27 mouse cellular contexts compared by ENCODE assay signal in genomic region chr1:40022472-40023135, GRCm38 (mm10). TPM values are rescaled to one million over a fixed set of nuclear protein-coding genes. Genes with fewer than 3 reads are reported as not detected.
DNase-seq lines count a peak whose midpoint lies in the region; ATAC-seq and TF ChIP-seq lines count a peak whose summit lies in the region.
"Had no signal": no experiment of that assay in that cellular context is flagged by ENCODE, and none has a peak within 500 bp of the region (broad histone marks: within the 10 kb centered on the region; RNA-seq: fewer than 3 reads in every experiment).

No protein-coding gene starts in this region.

- H3K9ac ChIP-seq in hindbrain, embryonic 12.5 days, result no peak overlapping the region
- H3K9ac ChIP-seq: embryonic facial prominence, embryonic 15.5 days; hindbrain, embryonic 15.5 days; kidney, embryonic 15.5 days; limb, embryonic 13.5 days; liver, embryonic 13.5 days; lung, embryonic 14.5 days; neural tube, embryonic 13.5 days had no signal

- no peak overlapping the region for H3K4me3 ChIP-seq in layer of hippocampus, adult 2 months
- H3K4me3 ChIP-seq in hindbrain, embryonic 12.5 days, result no peak overlapping the region
- H3K4me3 ChIP-seq: embryonic facial prominence, embryonic 15.5 days; heart, adult 2 months; hindbrain, embryonic 15.5 days; kidney, embryonic 15.5 days; limb, embryonic 13.5 days; liver, embryonic 13.5 days; myocyte; neural tube, embryonic 13.5 days had no signal

- no peaks in the 10 kb centered on the region for H3K9me3 ChIP-seq in hindbrain, embryonic 12.5 days (replicated peaks)
- H3K9me3 ChIP-seq: embryonic facial prominence, embryonic 15.5 days; hindbrain, embryonic 15.5 days; kidney, embryonic 15.5 days; limb, embryonic 13.5 days; liver, embryonic 13.5 days; neural tube, embryonic 13.5 days had no signal

- no peak for TF ChIP-seq CTCF in layer of hippocampus, adult 2 months (conservative IDR thresholded peaks at IDR 0.05)

- H3K27me3 ChIP-seq in hindbrain, embryonic 12.5 days, result no peaks in the 10 kb centered on the region
- H3K27me3 ChIP-seq: embryonic facial prominence, embryonic 15.5 days; hindbrain, embryonic 15.5 days; kidney, embryonic 15.5 days; limb, embryonic 13.5 days; liver, embryonic 13.5 days; neural tube, embryonic 13.5 days had no signal

- H3K4me1 ChIP-seq in hindbrain, embryonic 12.5 days, result no peaks in the 10 kb centered on the region
- H3K4me1 ChIP-seq: embryonic facial prominence, embryonic 15.5 days; hindbrain, embryonic 15.5 days; kidney, embryonic 15.5 days; limb, embryonic 13.5 days; liver, embryonic 13.5 days; neural tube, embryonic 13.5 days had no signal

- H3K36me3 ChIP-seq in hindbrain, embryonic 12.5 days, result peaks cover 91% of the 10 kb centered on the region

- DNase-seq in layer of hippocampus, adult 2 months (ENCODE audit: low spot score in 2 of 2), result no peak
- no peak for DNase-seq in layer of hippocampus, adult 18-20 months (ENCODE audit: low spot score in 2 of 2)
- peak; percentile 36 to 45 for DNase-seq in B cell, adult 2 months
- DNase-seq in gastrocnemius, postnatal 25 days, result no peak
- no peak for DNase-seq in cerebellum, postnatal 4 days (ENCODE audit: low spot score in 2 of 2)
- DNase-seq: adrenal gland, adult 2 months; cerebellum, adult 11-12 months; cerebellum, postnatal 25 days; heart, adult 2 months; heart, postnatal 36 days; kidney, adult 11 months; kidney, postnatal 36 days; liver, embryonic 13.5 days; lung, embryonic 14.5 days; thymus, postnatal 25 days had no signal

- ATAC-seq in common myeloid progenitor, adult 5-6 weeks (replicated peaks; ENCODE audit: low read depth, poor library complexity, severe bottlenecking), result peak; percentile 68
- ATAC-seq in neutrophil, adult 5-6 weeks (ENCODE audit: extremely low read depth, insufficient number of reproducible peaks, low FRiP score, poor library complexity, severe bottlenecking), result peak; percentile 70
- ATAC-seq in hindbrain, embryonic 12.5 days (ENCODE audit: low FRiP score), result no peak
- ATAC-seq: forebrain, embryonic 14.5 days; midbrain, embryonic 16.5 days had no signal

- WGBS in hindbrain, embryonic 12.5 days, result 96% methylated on average over 9 of the region's 9 CpGs

- H3K4me2 ChIP-seq in hindbrain, embryonic 12.5 days (replicated peaks), result no peak overlapping the region
- H3K4me2 ChIP-seq: embryonic facial prominence, embryonic 15.5 days; hindbrain, embryonic 15.5 days; kidney, embryonic 15.5 days; limb, embryonic 13.5 days; liver, embryonic 13.5 days; lung, embryonic 14.5 days; neural tube, embryonic 13.5 days had no signal

- H3K27ac ChIP-seq in layer of hippocampus, adult 2 months, result peak overlapping the region; percentile 65; the same call in 1 of the 2 replicates
- H3K27ac ChIP-seq in hindbrain, embryonic 12.5 days, result no peak overlapping the region
- H3K27ac ChIP-seq: embryonic facial prominence, embryonic 15.5 days; heart, adult 2 months; hindbrain, embryonic 15.5 days; kidney, embryonic 15.5 days; limb, embryonic 13.5 days; liver, embryonic 13.5 days; neural tube, embryonic 13.5 days had no signal

RNA-seq across cellular contexts. Expression of gene Il1r2, which starts 51.3 kb away (rescaled TPM):
- not detected for total RNA-seq in layer of hippocampus, adult 2 months (2021)
- not detected for total RNA-seq in layer of hippocampus, adult 18-20 months (2021)
- total RNA-seq in common myeloid progenitor, adult 5-6 weeks (2017), result not detected in 2 replicates
- total RNA-seq in neutrophil, adult 5-6 weeks (2017), result 542 and 614 TPM in 2 replicates
- total RNA-seq in gastrocnemius, postnatal 25 days (2021), result under 1 TPM in 1 of 2 experiments, not detected in 1; 0.56 TPM
- polyA plus RNA-seq in hindbrain, embryonic 12.5 days (2016; fragmentation: Nextera tagmentation; extraction: Ambion mirVana), result 0.23 and 0.52 TPM in 2 replicates
- total RNA-seq: heart, postnatal 36 days; left cerebral cortex, postnatal 25 days had no signal
- polyA plus RNA-seq: adrenal gland, adult 2 months had no signal

Comparison
In these comparisons a context has a peak if more than half of its experiments do, and no peak if none do; other contexts are left out.
1. DNase-seq: peak in B cell, adult 2 months (2 of 2); none in layer of hippocampus, adult 2 months (0 of 2), layer of hippocampus, adult 18-20 months (0 of 2), gastrocnemius, postnatal 25 days (single experiment) and cerebellum, postnatal 4 days (0 of 2).
2. RNA of gene Il1r2, which starts 51.3 kb away (total RNA-seq): 542 to 614 TPM in neutrophil, adult 5-6 weeks; 0.56 TPM in gastrocnemius, postnatal 25 days, not detected in layer of hippocampus, adult 2 months, not detected in layer of hippocampus, adult 18-20 months and not detected in common myeloid progenitor, adult 5-6 weeks; every median in the first group is over 100 times any median in the second.